Mouse (Mus musculus) ES-Bruce4 (cell line): ENCODE measurements at regions not wholly inside any gene's neighbourhood (a gene's known extent, or its start where the extent isn't known, plus 50 kb on each side); places are given as distances from the start of the nearest gene placed in this dataset.

Source experiments
- CTCF ChIP-seq: IDR thresholded peaks from one replicate; pipeline ENCODE4 v1.8.1; 2011; ENCODE audit warnings: low read depth, low read length
- EP300 ChIP-seq: IDR thresholded peaks from 2 replicates; pipeline ENCODE4 v1.6.1; 2011; ENCODE audit warnings: low read depth, low read length; ENCODE audit not compliant: insufficient read depth

DNA sequence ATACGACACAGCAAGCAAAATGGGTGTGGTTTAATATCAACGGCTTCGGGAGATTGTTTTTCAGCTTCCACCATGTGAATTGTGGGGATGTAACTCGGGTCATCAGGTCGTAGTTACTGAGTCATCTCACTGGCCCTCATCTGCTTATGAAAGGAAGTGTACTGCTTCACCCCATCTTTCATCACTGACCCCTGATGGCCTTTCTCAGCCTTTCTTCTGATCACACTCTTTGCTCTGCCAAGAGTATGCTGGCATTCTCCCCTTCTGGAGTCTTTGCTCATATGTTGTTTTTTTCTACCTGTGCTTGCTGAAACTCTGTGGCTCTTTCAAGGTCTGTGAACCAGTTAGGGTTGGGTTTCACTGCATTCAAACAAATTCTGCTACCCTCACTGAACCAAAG lies 50.6 kb upstream of the Tgm3 start:
- no peak for TF ChIP-seq CTCF
- no peak for TF ChIP-seq EP300
